ENCODE assay signal across 11 mouse cellular contexts in genomic region chr8:84735597-84735996, GRCm38 (mm10). TPM values are rescaled to one million over a fixed set of nuclear protein-coding genes. Genes with fewer than 3 reads are reported as not detected.
A peak's percentile ranks its signal among the peaks of the same experiment; 100 is the strongest.
DNase-seq lines count a peak whose midpoint lies in the region; TF ChIP-seq lines count a peak whose summit lies in the region.
"Had no signal": no experiment of that assay in that cellular context is flagged by ENCODE, and none has a peak within 500 bp of the region (broad histone marks: within the 10 kb centered on the region; RNA-seq: fewer than 3 reads in every experiment).

No protein-coding gene starts in this region.

- H3K27ac ChIP-seq in cerebellum, adult 2 months (ENCODE audit: insufficient read depth, low read length) = peak overlapping the region; percentile 36; the same call in 1 of the 2 replicates
- H3K27ac ChIP-seq in left cerebral cortex, adult 2 months = peak overlapping the region; percentile 33
- peak overlapping the region; percentile 63 for H3K27ac ChIP-seq in limb, embryonic 10.5 days
- H3K27ac ChIP-seq: embryonic facial prominence, embryonic 15.5 days had no signal

- TF ChIP-seq POLR2A in cerebellum, adult 2 months (IDR thresholded peaks at IDR 0.05; ENCODE audit: borderline replicate concordance, insufficient read depth, low read length) = no peak

- DNase-seq in cerebellum, adult 2 months = no peak
- no peak for DNase-seq in cerebellum, adult 9-11 months
- DNase-seq in left cerebral cortex, adult 2 months (ENCODE audit: extremely low spot score in 1 of 2, low spot score in 2 of 2) = no peak
- no peak for DNase-seq in left cerebral cortex, postnatal 10 days (ENCODE audit: extremely low spot score in 1 of 2, low spot score in 2 of 2)
- DNase-seq in gastrocnemius, postnatal 14 days = peak; percentile 75
- no peak for DNase-seq in limb, embryonic 10.5 days (ENCODE audit: low spot score)
- DNase-seq in adrenal gland, postnatal 4 days (ENCODE audit: low spot score in 2 of 2) = no peak
- DNase-seq in urinary bladder, postnatal 25 days (ENCODE audit: low spot score) = no peak
- DNase-seq: kidney, postnatal 10 days had no signal

- H3K4me1 ChIP-seq in cerebellum, adult 2 months (ENCODE audit: control insufficient read depth, insufficient read depth, low read length) = peaks cover 93% of the 10 kb centered on the region
- peaks cover 77% of the 10 kb centered on the region for H3K4me1 ChIP-seq in limb, embryonic 10.5 days

- 10% methylated on average over 2 of the region's 2 CpGs for WGBS in cerebellum, adult 2 months
- WGBS in limb, embryonic 10.5 days = 43% methylated on average over 2 of the region's 2 CpGs

- no peak overlapping the region for H3K4me3 ChIP-seq in cerebellum, adult 2 months (replicated peaks; ENCODE audit: insufficient read depth, low read depth, low read length)
- no peak overlapping the region for H3K4me3 ChIP-seq in left cerebral cortex, adult 2 months
- 0 out of 2 replicates have a peak overlapping the region, but pooled peaks have one; percentile 4 for H3K4me3 ChIP-seq in limb, embryonic 10.5 days
- H3K4me3 ChIP-seq: embryonic facial prominence, embryonic 15.5 days; liver, embryonic 15.5 days had no signal

- H3K9me3 ChIP-seq in limb, embryonic 10.5 days (replicated peaks) = no peaks in the 10 kb centered on the region
- H3K9me3 ChIP-seq: embryonic facial prominence, embryonic 15.5 days; liver, embryonic 15.5 days had no signal

- intact Hi-C loops in left cerebral cortex, adult 2 months (cut with DNase I) = loop anchor here (5.0 kb wide), 2 partner anchors 37 to 62 kb away; no protein-coding TSS in a partner anchor
- intact Hi-C loops in left cerebral cortex, postnatal 10 days (cut with DNase I) = no loop called here
- intact Hi-C loops in gastrocnemius, postnatal 14 days (cut with DNase I; ENCODE audit: low total_unique reads) = loop anchor here (5.0 kb wide), 2 partner anchors 62 to 77 kb away; no protein-coding TSS in a partner anchor

- H3K36me3 ChIP-seq in limb, embryonic 10.5 days = no peaks in the 10 kb centered on the region
- H3K36me3 ChIP-seq: embryonic facial prominence, embryonic 15.5 days; liver, embryonic 15.5 days had no signal

- H3K27me3 ChIP-seq in cerebellum, adult 2 months (ENCODE audit: control insufficient read depth, insufficient read depth, low read length) = no peaks in the 10 kb centered on the region
- H3K27me3 ChIP-seq in limb, embryonic 10.5 days (ENCODE audit: low read depth, poor library complexity, severe bottlenecking) = peaks cover 100% of the 10 kb centered on the region
- H3K27me3 ChIP-seq: embryonic facial prominence, embryonic 15.5 days had no signal

- no peak for TF ChIP-seq CTCF in cerebellum, adult 2 months (IDR thresholded peaks at IDR 0.05; ENCODE audit: borderline replicate concordance, insufficient read depth, low read depth, low read length)
- no peak for TF ChIP-seq CTCF in left cerebral cortex, adult 2 months (IDR thresholded peaks at IDR 0.05)

RNA-seq across cellular contexts. Expression of gene G430095P16Rik, which starts 12.8 kb away (rescaled TPM):
- 0.27 and 0.33 TPM in 2 replicates for polyA plus RNA-seq in cerebellum, adult 2 months (2012; rRNA removed)
- not detected for total RNA-seq in left cerebral cortex, adult 2 months (2021)
- under 1 TPM in 1 of 2 experiments, not detected in 1; 0.51 TPM for total RNA-seq in left cerebral cortex, postnatal 10 days (2021)
- total RNA-seq in gastrocnemius, postnatal 14 days (2021) = 1 to 10 TPM in 1 of 2 experiments, under 1 TPM in 1; 0.66 to 1.1 TPM
- polyA plus RNA-seq in limb, embryonic 10.5 days (2016; fragmentation: Nextera tagmentation; extraction: Ambion mirVana) = 3.7 and 8.1 TPM in 2 replicates
- 1 to 10 TPM; 1.2 TPM for total RNA-seq in adrenal gland, postnatal 4 days (2021)

RNA-seq across cellular contexts. Expression of gene Lyl1, which starts 34.3 kb away (rescaled TPM):
- polyA plus RNA-seq in cerebellum, adult 2 months (2012; rRNA removed) = 1.7 TPM in 2 replicates
- 1 to 10 TPM; 1.6 to 2.6 TPM for total RNA-seq in left cerebral cortex, adult 2 months (2021)
- 1 to 10 TPM; 4.3 to 4.5 TPM for total RNA-seq in left cerebral cortex, postnatal 10 days (2021)
- total RNA-seq in gastrocnemius, postnatal 14 days (2021) = 1 to 10 TPM; 2.7 to 2.9 TPM
- polyA plus RNA-seq in limb, embryonic 10.5 days (2016; fragmentation: Nextera tagmentation; extraction: Ambion mirVana) = 4.6 and 4.7 TPM in 2 replicates
- total RNA-seq in adrenal gland, postnatal 4 days (2021) = 1 to 10 TPM; 6.5 to 7.2 TPM

RNA-seq across cellular contexts. Expression of gene Nacc1, which starts 47.9 kb away (rescaled TPM):
- polyA plus RNA-seq in cerebellum, adult 2 months (2012; rRNA removed) = 91.0 and 93.9 TPM in 2 replicates
- total RNA-seq in left cerebral cortex, adult 2 months (2021) = 10 to 100 TPM; 95.5 to 96.8 TPM
- total RNA-seq in left cerebral cortex, postnatal 10 days (2021) = 10 to 100 TPM; 77.0 to 77.9 TPM
- total RNA-seq in gastrocnemius, postnatal 14 days (2021) = 10 to 100 TPM; 25.7 to 33.6 TPM
- 31.7 and 32.0 TPM in 2 replicates for polyA plus RNA-seq in limb, embryonic 10.5 days (2016; fragmentation: Nextera tagmentation; extraction: Ambion mirVana)
- total RNA-seq in adrenal gland, postnatal 4 days (2021) = 10 to 100 TPM; 88.9 to 89.0 TPM

RNA-seq across cellular contexts. Expression of gene Trmt1, which starts 49.5 kb away (rescaled TPM):
- 144 and 148 TPM in 2 replicates for polyA plus RNA-seq in cerebellum, adult 2 months (2012; rRNA removed)
- 100 to 1,000 TPM; 108 to 115 TPM for total RNA-seq in left cerebral cortex, adult 2 months (2021)
- total RNA-seq in left cerebral cortex, postnatal 10 days (2021) = 100 to 1,000 TPM; 103 to 106 TPM
- 10 to 100 TPM; 26.0 to 36.2 TPM for total RNA-seq in gastrocnemius, postnatal 14 days (2021)
- polyA plus RNA-seq in limb, embryonic 10.5 days (2016; fragmentation: Nextera tagmentation; extraction: Ambion mirVana) = 71.7 and 79.3 TPM in 2 replicates
- total RNA-seq in adrenal gland, postnatal 4 days (2021) = 100 to 1,000 TPM; 122 to 124 TPM
